Mouse (Mus musculus) left cerebral cortex, postnatal 36 days (tissue): ENCODE results near the gene Kcnt1. TPM values are rescaled to one million over a fixed set of nuclear protein-coding genes. Genes with fewer than 3 reads are reported as not detected.

Source experiments
- DNase-seq, 2 experiments: peaks; one replicate each; pipeline ENCODE4 v3.0.0; 2021 to 2022; ENCODE audit warnings: low spot score in 2 of 2, mixed read lengths in 1 of 2
- intact Hi-C: fragments of 180-260 bp; cut with DNase I; formaldehyde crosslinking; loops from one replicate; pipeline ENCODE4 v1.15.1; 2025
- total RNA-seq, 2 experiments: library from RNA; stranded (reverse); gene quantifications; 2 replicates each; pipeline ENCODE4 v1.2.3; 2021

Gene Kcnt1
- total RNA-seq, 2 experiments from 2014 or later = 100 to 155 TPM

DNA sequence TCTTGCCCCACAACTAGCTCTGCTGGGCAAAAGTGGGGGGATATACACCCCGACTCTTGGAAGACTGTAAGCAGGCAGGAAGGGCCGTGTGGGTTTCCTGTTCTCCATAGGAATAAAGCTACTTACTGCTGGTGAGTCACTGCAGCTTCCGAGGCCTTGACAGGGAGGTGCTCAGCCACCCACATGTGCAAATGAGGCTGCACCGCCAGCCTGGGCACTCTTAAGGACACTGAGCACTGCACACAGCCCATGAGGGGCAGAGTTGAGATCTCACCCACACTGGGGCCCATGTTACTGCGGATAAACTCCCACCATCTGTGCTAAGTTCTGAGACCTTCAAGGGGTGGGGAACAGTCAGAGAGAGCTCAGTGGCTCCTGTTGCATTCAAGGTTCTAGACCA is 3.1 kb downstream of the Kcnt1 start:
- peak in 1 of 2 experiments; percentile 50 for DNase-seq
- intact Hi-C loops = no loop called here

DNA sequence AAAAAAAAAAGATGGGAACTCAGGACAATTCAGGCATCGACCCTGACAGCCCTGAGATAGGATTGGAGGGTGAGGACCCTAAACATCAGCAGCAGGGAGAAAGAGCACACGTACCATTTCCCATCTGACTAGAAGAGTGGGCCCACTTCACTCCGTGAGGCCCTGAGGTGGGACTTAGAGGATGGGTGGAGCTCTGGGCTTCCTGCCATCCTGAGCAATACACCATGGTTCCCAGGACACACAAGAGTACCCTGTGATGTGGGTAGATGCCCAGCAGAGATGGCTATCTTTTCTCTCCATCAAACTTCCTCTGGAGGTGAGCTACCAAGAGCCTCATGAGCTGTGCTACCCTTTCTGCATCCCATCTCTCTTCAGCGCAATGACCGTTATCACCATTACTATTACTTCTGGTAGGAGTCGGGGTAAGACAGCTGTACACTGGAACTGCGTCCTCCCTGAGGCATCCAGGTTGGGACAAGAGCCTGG is 13.8 kb downstream of the Kcnt1 start:
- DNase-seq = no peak
- intact Hi-C loops = no loop called here

DNA sequence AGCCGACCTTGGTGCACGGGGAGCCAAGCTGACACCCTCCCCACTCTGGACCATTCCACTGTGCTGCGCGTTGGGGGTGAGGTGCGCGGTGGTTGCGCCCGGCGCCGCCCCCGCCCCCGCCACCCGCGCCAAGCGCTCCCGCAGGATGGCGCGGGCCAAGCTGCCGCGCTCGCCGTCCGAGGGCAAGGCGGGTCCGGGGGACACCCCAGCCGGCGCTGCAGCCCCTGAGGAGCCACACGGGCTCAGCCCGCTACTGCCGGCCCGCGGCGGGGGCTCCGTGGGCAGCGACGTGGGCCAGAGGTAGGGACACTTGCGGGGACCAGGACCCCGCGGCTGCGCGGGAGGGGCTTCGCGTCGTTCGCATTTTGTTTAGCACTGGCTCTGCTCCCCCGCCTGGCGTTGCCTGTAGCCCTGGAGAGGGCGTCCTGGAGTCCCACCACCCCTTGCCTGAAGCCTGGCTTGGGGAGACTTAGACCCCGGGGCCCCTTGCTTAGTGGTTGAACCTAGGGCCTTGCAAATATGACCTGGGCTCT is 14.3 kb downstream of the Kcnt1 start:
- DNase-seq = peak; percentile 62 to 68
- intact Hi-C loops = no loop called here

DNA sequence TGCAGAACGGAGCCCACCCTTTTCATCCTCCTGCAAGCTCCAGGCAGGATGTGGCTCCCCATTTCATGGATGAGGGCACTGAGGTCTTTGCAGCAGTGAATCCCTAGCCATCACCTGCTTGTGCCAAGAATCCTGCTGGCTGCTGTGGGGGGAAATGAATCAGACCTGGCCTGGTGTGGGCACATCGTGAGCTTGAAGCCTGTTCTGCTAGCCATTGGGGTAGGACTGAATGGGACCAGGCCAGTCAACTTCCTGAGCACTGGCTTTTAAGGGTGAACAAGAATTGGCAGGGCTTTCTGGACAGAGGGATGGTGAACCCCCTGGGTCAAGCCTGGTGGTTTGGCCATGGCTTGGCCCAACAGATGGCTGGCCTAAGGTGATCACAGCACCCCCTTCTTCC is 15.0 kb downstream of the Kcnt1 start:
- no peak for DNase-seq
- intact Hi-C loops = no loop called here

DNA sequence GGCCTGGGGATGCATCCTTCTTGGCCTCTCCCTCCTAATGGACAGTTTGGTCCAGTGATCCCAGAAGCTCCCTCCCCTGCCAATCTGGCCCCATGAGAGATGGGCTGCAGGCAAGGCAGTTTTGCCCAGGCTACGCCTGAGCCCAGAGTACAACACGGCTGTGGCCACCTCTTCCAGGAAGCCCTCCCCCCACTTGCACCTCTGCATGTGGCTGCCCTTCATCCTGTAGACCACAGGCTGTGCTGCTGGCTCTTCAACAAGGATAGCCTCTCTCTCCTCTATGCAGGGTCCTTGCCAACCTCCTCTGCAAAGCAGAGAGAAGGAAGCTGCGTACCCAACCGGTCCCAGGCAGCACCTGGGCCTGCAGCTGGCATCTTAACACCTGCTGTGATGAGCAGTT is 15.5 kb downstream of the Kcnt1 start:
- intact Hi-C loops = no loop called here
- DNase-seq = no peak

DNA sequence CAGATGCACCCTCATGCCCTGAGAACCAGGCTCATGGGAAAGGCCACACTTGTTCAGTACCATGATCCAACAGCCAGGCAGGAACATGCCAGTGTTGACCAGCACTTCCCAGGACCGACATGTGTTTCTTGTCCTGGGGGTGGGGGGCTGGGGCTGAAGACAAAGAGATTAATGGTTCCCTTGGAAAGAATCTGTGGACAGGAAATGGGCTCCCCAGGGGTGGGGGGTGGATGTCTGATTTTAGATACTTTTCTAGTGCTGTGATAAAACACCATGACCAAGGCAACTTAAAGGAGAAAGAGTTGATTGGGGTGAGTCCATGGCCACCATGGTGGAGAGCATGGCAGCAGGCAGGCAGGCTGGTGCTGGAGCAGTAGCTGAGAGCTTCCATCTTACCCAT is 18.7 kb downstream of the Kcnt1 start:
- intact Hi-C loops = no loop called here

DNA sequence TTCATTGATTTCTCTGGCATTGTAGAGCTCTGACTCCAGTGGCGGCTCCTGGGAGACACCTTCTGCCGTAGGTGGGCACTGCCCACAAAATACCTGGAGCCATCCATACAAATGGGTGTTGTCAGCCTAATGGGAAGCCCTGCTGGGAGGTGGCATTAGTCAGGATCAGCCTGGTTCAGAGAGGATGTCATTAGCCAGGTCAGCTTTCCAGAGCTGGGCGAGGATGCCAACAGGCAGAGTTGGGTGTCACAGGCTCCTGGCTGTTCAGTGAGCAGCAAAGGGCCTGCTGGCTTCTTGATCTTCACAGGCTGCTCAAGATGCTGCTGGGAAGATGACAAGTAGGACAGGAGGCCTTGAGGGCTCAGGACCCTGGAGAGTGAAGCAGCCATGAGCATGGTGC is 21.2 kb downstream of the Kcnt1 start:
- intact Hi-C loops = no loop called here
- DNase-seq = no peak

More for the DNA sequence above, 18.7 kb downstream of the Kcnt1 start:
- DNase-seq = no peak

DNA sequence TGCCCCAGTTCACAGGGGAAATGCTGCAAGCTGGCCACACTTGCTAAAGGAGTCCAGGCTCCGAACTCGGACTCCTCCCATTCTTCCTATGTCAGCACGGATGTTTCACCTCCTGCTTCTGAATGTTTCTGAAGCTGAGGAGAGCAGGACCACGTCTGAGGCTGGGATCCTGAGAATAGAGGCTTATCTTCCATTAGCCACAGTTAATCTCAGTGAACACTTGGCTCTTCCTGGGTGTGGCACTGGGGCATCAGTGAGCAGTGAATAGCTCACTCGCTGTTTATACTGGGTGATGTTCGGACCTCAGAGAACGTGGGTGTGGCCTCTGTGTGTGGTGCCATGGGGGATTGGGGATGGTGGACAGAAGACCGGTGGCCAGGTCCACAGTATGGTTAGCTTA is 23.7 kb downstream of the Kcnt1 start:
- no peak for DNase-seq
- intact Hi-C loops = no loop called here

DNA sequence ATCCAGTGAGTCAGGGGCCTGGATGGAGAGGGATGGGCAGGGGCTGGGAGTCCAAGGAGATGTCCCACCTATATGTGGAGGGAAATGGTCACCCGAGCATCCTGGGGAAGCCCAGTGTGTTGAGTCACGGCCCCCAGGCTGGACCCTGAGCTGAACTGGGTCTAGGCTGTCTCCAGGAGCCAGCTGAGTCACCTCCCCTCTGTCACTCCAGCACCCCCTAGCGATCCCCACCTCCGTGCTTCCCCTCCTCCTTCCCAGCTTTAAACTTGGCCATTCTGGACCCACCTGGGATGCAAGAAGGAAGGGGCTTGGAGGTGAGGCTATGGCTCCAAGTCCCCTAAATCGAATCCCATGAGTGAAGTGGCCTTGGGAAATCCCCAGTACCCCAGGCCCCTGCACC is 24.6 kb downstream of the Kcnt1 start:
- DNase-seq = no peak
- intact Hi-C loops = no loop called here

DNA sequence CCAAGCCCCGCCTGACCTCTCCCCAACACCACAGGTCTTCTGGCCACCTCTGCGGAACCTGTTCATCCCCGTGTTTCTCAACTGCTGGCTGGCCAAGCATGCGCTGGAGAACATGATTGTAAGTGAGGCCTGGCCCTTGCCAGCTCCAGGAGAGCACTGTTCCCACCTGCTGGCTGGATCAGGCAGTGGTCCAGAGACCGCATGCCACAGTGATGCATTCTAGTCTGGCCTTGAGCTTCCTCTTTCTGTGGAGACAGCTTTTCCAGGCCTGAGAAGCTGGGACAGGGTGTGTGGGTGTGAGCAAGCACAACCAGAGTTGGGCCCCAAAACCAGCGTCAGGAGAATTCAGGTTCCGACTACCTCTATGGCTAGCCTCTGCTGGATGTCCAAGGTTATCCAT is 28.9 kb downstream of the Kcnt1 start:
- intact Hi-C loops = no loop called here
- no peak for DNase-seq

DNA sequence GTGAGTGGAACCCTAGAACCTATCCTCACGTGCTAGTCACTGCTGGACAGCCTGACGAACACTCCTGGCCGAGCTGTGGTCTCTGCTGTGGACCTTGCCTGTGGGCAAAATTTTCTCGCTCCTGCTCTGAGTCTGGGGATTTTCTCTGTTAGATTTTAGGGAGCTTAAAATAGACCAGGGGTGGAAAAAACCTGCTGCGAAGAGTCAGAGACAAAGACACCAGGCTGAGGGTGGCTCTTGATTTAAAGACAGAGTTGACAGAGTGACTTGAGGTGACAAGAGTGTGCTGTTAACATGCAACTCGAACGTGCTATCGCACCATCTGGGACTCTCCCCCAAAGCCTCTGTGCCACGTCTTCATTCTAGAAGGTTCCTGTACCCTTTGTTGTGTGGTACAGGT is 35.4 kb downstream of the Kcnt1 start:
- intact Hi-C loops = no loop called here
- DNase-seq = no peak

DNA sequence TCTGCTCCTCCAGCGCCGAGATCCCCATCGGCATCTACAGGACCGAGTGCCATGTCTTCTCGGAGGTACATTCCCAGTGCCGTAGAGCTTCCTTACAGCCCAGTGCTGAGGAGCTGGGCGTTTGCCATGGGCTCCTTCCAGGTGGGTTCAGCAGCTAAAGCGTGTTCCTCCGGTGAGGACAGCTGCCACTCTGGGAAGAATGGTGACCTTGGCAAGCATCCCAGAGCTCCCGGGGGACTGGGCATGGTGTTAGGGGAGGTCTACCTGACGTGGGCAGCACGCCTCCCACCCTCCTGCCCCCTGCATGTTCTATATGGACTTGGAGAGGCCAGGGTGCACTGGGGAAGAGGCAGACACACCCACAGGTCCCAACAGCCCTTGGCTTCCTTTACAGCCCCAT is 46.3 kb downstream of the Kcnt1 start:
- DNase-seq = no peak
- intact Hi-C loops = loop anchor here (5.0 kb wide), 1 partner anchor 73 kb away; no protein-coding TSS in a partner anchor

DNA sequence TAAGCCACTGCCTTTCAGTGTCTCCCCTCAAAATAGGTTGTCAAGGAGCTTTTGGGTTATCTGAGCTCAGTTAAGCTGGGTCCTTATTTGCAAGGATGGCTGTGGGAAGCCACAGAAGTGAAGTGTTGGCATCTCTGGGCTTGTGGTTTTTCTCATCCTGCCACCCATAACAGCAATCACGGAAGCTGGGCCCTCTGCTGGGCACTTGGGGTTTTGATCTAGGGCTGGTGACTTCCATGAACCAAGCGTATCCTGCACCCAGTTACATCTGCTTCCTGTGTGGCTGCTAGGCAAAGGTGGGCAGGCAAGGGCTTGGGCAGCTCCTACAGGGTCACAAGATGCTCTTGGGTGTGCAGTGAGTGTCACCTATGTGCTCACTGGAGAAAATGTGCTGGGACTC is 49.7 kb downstream of the Kcnt1 start:
- peak in 1 of 2 experiments; percentile 48 for DNase-seq
- intact Hi-C loops = loop anchor here (5.0 kb wide), 1 partner anchor 76 kb away; no protein-coding TSS in a partner anchor

DNA sequence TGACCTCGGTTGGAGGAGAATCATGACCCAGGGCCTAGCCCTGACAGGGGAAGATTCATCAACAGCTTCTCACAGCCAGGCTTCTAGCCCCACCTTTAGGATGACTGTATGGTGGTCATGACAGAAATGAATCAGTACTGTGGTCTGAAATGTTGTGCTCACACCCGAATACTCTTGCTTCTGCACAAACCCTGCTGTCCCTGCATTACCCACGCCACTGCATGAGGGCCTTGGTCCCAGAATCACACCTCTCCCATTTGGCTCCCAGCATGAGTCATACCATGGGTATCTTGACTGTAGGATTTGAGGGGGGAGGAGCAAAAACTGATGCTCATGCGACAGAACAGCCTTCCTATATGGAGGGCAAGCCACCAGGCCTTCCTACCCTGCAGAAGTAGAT is 50.7 kb downstream of the Kcnt1 start:
- intact Hi-C loops = loop anchor here (5.0 kb wide), 1 partner anchor 77 kb away; no protein-coding TSS in a partner anchor
- DNase-seq = no peak

DNA sequence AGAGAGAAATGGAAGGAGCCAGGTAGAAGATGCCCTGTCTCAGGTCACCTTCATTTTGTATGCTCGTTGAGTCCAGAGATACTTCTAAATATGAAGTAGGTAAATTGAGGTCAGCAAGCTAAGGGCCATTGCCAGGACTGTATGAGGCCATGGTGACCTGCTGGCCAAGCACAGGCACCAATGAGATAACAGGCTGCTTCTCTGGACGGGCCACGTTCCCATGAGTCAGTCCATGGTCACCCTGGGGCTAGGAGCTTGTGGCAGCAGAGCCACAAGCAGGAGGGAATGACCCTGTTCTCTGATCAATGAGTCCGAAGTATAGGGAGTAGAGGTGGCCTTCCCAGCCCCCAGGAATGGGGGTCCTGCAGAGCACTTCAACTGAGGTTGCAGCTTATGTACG is 51.3 kb downstream of the Kcnt1 start:
- intact Hi-C loops = loop anchor here (5.0 kb wide), 1 partner anchor 78 kb away; no protein-coding TSS in a partner anchor
- no peak for DNase-seq

DNA sequence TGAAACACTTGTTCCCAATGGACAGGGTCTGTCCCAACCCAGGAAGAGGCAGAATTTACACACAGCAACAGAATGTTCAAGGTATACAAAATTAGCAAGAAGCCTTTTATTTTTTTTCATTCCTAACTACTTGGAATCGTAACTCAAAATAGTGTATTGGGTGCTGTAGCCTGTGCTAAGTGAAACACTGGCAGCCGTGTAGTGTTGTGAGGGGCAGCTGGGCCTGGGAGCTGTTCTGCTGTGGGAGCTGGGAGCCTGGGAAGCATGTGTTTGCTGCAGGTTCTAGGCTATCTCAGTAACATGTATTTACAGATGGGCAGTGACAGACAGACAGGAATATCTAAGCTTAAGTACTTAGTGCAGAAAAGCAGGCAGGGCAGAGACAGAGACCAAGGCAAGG is 54.9 kb downstream of the Kcnt1 start:
- intact Hi-C loops = no loop called here
- DNase-seq = no peak

DNA sequence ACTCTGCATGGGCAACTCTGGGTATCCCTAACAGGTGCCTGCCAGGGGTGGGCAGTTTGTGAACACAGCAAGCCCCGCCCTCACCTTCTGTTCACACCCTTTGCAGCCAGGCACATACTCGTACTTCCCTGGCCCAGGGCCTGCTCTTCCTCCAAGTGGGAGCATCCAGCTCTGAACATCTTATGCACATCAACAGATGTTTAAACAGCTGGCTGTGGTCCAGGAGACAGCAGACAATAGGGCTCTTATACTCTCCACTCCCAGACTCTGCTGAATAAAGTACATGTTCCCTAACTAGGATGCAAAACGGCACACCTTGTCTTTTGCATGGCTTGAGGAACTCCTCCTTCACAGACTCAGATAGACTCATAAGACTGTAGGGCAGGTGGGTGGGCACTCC is 56.4 kb downstream of the Kcnt1 start:
- intact Hi-C loops = no loop called here

DNA sequence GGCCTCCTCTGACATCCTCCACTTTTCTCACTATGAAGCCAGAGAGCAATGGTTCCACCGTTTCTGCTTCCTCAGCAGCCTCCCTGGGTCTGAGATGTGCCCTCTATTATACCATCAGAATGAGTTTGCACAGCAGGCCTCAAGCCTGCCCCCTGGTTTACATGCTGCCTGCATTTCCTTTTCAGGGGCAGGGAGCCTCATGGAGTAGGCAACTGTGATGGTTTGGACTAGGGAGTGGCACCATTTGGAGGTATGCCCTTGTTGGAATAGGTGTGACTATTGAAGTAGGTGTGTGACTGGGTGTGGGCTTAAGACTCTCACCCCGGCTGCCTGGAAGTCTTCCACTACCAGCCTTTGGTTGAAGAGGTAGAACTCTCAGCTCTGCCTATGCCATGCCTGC is 60.3 kb downstream of the Kcnt1 start:
- intact Hi-C loops = no loop called here
- no peak for DNase-seq

More for the DNA sequence above, 56.4 kb downstream of the Kcnt1 start:
- DNase-seq = no peak

DNA sequence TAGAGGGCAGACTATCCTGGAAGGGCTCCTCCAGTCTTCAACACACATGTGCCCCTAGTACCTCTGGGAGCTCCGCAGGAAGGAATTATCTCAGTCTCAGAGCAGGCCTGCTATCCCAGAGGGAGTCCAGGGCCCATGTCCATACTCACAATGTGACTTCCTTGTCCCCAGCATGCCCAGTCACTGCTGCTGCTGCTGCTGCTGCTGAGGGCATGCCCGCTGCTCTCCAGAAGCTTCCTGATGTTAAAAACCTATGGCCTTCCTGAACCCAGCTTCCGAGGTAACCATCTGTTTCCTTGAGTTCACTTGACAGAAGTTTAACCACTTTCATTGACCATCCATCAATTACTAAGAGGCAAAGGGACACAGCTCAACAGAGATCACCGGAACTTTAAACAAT is 61.4 kb downstream of the Kcnt1 start:
- no peak for DNase-seq
- intact Hi-C loops = no loop called here

DNA sequence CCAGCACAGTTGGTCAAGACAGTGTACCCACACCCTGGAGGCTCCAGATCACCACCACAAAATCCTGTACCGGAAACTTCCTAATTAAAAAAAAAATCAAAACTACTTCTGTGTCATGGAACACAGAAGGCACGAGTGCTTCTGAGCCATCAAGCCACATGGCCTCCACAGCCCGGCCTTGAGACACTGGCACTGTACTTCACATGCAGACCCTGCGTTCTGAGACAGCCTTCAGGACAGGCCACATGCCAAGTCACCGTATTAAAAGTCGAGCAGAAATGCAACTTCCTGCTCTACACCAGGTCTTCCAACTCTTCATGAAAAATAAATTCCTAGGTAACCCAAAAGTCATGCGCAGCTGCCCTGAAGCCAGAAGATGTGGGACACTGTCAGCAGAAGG is 64.3 kb downstream of the Kcnt1 start:
- DNase-seq = no peak
- intact Hi-C loops = no loop called here

DNA sequence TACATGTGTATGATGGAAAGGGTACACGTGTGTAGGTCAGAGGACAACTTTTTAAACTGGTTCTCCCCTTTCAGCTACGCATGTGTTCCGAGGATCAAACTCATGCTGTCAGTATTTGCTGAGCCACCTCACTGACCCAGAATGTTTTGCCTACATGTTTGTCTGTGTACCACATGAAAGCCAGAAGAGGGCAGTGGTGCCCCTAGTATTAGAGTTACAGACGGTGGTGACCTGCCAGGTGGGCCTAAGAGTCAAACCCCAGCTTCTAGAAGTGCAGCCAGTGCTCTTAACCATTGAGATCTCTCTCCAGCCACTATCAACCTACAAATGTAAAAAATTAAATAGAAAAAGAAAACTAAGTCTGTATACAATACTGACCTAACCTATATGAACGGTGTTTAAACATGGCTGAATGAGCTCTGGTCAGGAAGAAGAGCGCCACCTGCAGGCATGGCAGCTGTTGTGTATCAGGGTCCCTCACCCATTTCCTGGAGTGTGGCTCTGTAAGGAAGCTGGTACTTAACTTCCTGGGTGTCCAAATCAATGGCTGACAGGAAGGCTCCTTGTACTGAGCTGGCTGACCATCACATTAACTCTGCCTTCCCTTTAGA is 67.8 kb downstream of the Kcnt1 start:
- intact Hi-C loops = no loop called here
- DNase-seq = no peak

DNA sequence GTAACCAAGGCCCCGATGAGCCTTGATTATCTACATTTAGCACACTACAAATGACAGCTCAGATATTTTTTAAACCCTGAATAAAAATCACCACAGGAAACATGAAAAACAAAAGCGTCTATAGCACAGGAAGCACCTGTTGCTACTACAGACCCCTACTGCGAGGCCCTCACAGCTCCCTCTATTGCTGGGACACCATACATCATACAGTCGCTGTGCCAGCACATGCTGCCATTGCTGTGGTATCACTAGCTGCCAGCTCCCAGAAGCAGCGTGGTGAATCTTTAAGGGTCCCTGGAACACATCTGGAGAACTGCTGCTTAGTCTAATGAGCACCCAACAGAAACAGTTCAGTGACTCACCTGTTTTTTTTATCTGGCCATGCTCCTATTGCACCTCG is 77.0 kb downstream of the Kcnt1 start:
- intact Hi-C loops = loop anchor here (5.0 kb wide), 1 partner anchor 42 kb away; the partner anchor contains the start of gene Camsap1
- no peak for DNase-seq
